Comparison of ENCODE assay signal across 23 mouse cellular contexts in the genomic region with DNA sequence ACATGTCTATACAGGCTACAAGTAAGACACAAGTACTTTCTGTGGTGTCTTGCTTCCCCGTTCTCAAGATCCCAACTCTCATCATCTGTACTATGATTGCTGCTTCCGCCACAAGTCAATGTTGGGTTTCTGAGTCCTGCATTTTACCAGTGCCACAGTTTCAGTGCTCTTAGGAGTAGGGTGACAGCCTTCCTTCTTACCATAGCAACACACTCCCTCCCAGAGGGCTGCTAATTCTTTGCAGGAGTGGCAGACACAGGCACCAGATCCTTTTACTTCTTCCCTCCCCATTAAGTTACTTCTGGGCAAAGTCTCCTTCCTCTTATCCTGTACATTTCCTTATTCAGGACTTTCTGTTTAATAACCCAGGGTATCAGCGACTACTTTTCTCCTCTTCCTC. TPM values are rescaled to one million over a fixed set of nuclear protein-coding genes. Genes with fewer than 3 reads are reported as not detected.
DNase-seq lines count a peak whose midpoint lies in the region; ATAC-seq and TF ChIP-seq lines count a peak whose summit lies in the region.
"Had no signal": no experiment of that assay in that cellular context is flagged by ENCODE, and none has a peak within 500 bp of the region (broad histone marks: within the 10 kb centered on the region; RNA-seq: fewer than 3 reads in every experiment).

No protein-coding gene starts in this region.

- no peaks in the 10 kb centered on the region for H3K36me3 ChIP-seq in liver, postnatal 0 days (replicated peaks; ENCODE audit: insufficient read depth, low read length)
- H3K36me3 ChIP-seq in intestine, embryonic 16.5 days (ENCODE audit: control insufficient read depth, insufficient read depth, low read length) = no peaks in the 10 kb centered on the region
- H3K36me3 ChIP-seq in small intestine, adult 2 months (ENCODE audit: control insufficient read depth, insufficient read depth, low read length) = peaks cover 4% of the 10 kb centered on the region
- H3K36me3 ChIP-seq: embryonic facial prominence, embryonic 12.5 days; forebrain, embryonic 15.5 days; hindbrain, embryonic 13.5 days; limb, embryonic 10.5 days; midbrain, embryonic 15.5 days had no signal

- whole genome bisulfite sequencing in liver, postnatal 0 days (ENCODE audit: insufficient replicate concordance) = 56% methylated on average over 3 of the region's 3 CpGs
- WGBS in intestine, embryonic 16.5 days = 74% methylated on average over 3 of the region's 3 CpGs
- 33% methylated on average over 3 of the region's 3 CpGs for WGBS in small intestine, adult 2 months

- no peak overlapping the region for H3K4me2 ChIP-seq in liver, postnatal 0 days (ENCODE audit: low read depth, low read length)
- H3K4me2 ChIP-seq in intestine, embryonic 16.5 days (ENCODE audit: low read depth, low read length) = peak overlapping the region; percentile 40
- H3K4me2 ChIP-seq: embryonic facial prominence, embryonic 12.5 days; forebrain, embryonic 15.5 days; heart, embryonic 11.5 days; hindbrain, embryonic 13.5 days; midbrain, embryonic 15.5 days had no signal

- peaks cover 23% of the 10 kb centered on the region for H3K4me1 ChIP-seq in liver, postnatal 0 days (ENCODE audit: insufficient read depth)
- peaks cover 20% of the 10 kb centered on the region for H3K4me1 ChIP-seq in intestine, embryonic 16.5 days (ENCODE audit: control insufficient read depth, insufficient read depth, low read length)
- H3K4me1 ChIP-seq in small intestine, adult 2 months (ENCODE audit: control insufficient read depth, insufficient read depth, insufficient read length, low read length) = peaks cover 31% of the 10 kb centered on the region

- no peak for TF ChIP-seq POLR2A in small intestine, adult 2 months (IDR thresholded peaks at IDR 0.05; ENCODE audit: low read depth, low read length)

- peak overlapping the region; percentile 31; the same call in 1 of the 2 replicates for H3K27ac ChIP-seq in liver, postnatal 0 days (ENCODE audit: low read depth)
- peak overlapping the region; percentile 95 for H3K27ac ChIP-seq in intestine, embryonic 16.5 days (ENCODE audit: low read length)
- H3K27ac ChIP-seq in small intestine, adult 2 months (ENCODE audit: insufficient read depth, low read depth, low read length) = peak overlapping the region; percentile 97
- H3K27ac ChIP-seq: embryonic facial prominence, embryonic 12.5 days; forebrain, embryonic 15.5 days; gastrocnemius, adult 2 months; hindbrain, embryonic 13.5 days; kidney, postnatal 0 days; limb, embryonic 10.5 days; liver, embryonic 14.5 days; midbrain, embryonic 15.5 days had no signal

- TF ChIP-seq CTCF in liver, postnatal 0 days (IDR thresholded peaks at IDR 0.05; ENCODE audit: low read depth) = no peak
- TF ChIP-seq CTCF in small intestine, adult 2 months (IDR thresholded peaks at IDR 0.05; ENCODE audit: extremely low read depth, insufficient read length, insufficient replicate concordance, low read depth, low read length) = no peak

- no peak overlapping the region for H3K4me3 ChIP-seq in liver, postnatal 0 days (ENCODE audit: low read depth, low read length)
- H3K4me3 ChIP-seq in intestine, embryonic 16.5 days (ENCODE audit: low read length) = peak overlapping the region; percentile 12; the same call in 1 of the 2 replicates
- peak overlapping the region; percentile 53 for H3K4me3 ChIP-seq in small intestine, adult 2 months (ENCODE audit: low read depth, low read length)
- H3K4me3 ChIP-seq: embryonic facial prominence, embryonic 12.5 days; forebrain, embryonic 15.5 days; hindbrain, embryonic 13.5 days; limb, embryonic 10.5 days; midbrain, embryonic 15.5 days had no signal

- DNase-seq in liver, postnatal 0 days = no peak
- DNase-seq in liver = no peak
- DNase-seq in adipocyte (ENCODE audit: low spot score) = peak; percentile 34
- DNase-seq in embryo, embryonic 11 days = no peak
- DNase-seq in retina, embryonic 14.5 days (ENCODE audit: low spot score) = no peak
- no peak for DNase-seq in adrenal gland, adult 2 months
- DNase-seq: cerebellum, adult 11-12 months; cerebellum, postnatal 36 days; gastrocnemius, adult 2 months; heart, postnatal 14 days; kidney, adult 11 months; right cerebral cortex, adult 18-20 months; thymus, postnatal 36 days had no signal

- H3K27me3 ChIP-seq in liver, postnatal 0 days (ENCODE audit: insufficient read depth, low read length) = no peaks in the 10 kb centered on the region
- H3K27me3 ChIP-seq in intestine, embryonic 16.5 days (replicated peaks; ENCODE audit: control insufficient read depth, insufficient read depth, low read length) = no peaks in the 10 kb centered on the region
- H3K27me3 ChIP-seq in small intestine, adult 2 months (ENCODE audit: control insufficient read depth, insufficient read depth, low read length) = no peaks in the 10 kb centered on the region
- H3K27me3 ChIP-seq: forebrain, embryonic 15.5 days had no signal

- H3K9ac ChIP-seq in liver, postnatal 0 days (replicated peaks) = no peak overlapping the region
- H3K9ac ChIP-seq in intestine, embryonic 16.5 days (ENCODE audit: low read depth, low read length) = 0 out of 2 replicates have a peak overlapping the region, but pooled peaks have one; percentile 8
- H3K9ac ChIP-seq: embryonic facial prominence, embryonic 12.5 days; forebrain, embryonic 15.5 days; hindbrain, embryonic 13.5 days; liver, embryonic 14.5 days; midbrain, embryonic 15.5 days had no signal

- no peak for ATAC-seq in liver, postnatal 0 days
- peak; percentile 10 for ATAC-seq in intestine, embryonic 16.5 days
- ATAC-seq: forebrain, embryonic 15.5 days; midbrain, embryonic 15.5 days had no signal

- no peaks in the 10 kb centered on the region for H3K9me3 ChIP-seq in liver, postnatal 0 days (ENCODE audit: low read length)
- H3K9me3 ChIP-seq in intestine, embryonic 16.5 days (ENCODE audit: control insufficient read depth, low read length) = no peaks in the 10 kb centered on the region
- H3K9me3 ChIP-seq: embryonic facial prominence, embryonic 12.5 days; forebrain, embryonic 15.5 days; hindbrain, embryonic 13.5 days; limb, embryonic 10.5 days; midbrain, embryonic 15.5 days had no signal

- no peak for TF ChIP-seq EP300 in liver, postnatal 0 days (IDR thresholded peaks at IDR 0.05; ENCODE audit: low read depth)

RNA-seq across cellular contexts. Expression of gene Dennd2d, which starts 2.7 kb away (rescaled TPM):
- polyA plus RNA-seq in liver, postnatal 0 days (2015; fragmentation: Nextera tagmentation; extraction: Ambion mirVana) = 7.6 and 7.7 TPM in 2 replicates
- 30.4 and 30.5 TPM in 2 replicates for polyA plus RNA-seq in intestine, embryonic 16.5 days (2015; fragmentation: Nextera tagmentation; extraction: Ambion mirVana)
- polyA plus RNA-seq in small intestine, adult 2 months (2012; rRNA removed) = 9.1 and 16.7 TPM in 2 replicates
- total RNA-seq in adrenal gland, adult 2 months (2021) = 1 to 10 TPM; 3.2 to 4.3 TPM
- 1.5 and 1.8 TPM in 2 replicates for polyA plus RNA-seq in adrenal gland, adult 2 months (2012; rRNA removed)

Comparison
In these comparisons a context has a peak if more than half of its experiments do, and no peak if none do; other contexts are left out.
1. H3K27ac ChIP-seq: peak in every context shown above with its lines; median percentile 97 in small intestine, adult 2 months; 95 in intestine, embryonic 16.5 days; 31 in liver, postnatal 0 days.